Mouse (Mus musculus) embryo, embryonic 10.5 days (tissue): Measurements from ENCODE around the gene Epc2.

Experiments
- DNase-seq: peaks from one replicate; pipeline ENCODE4 v3.0.0-alpha.2; 2015; ENCODE audit warnings: low spot score

Gene Epc2

DNA sequence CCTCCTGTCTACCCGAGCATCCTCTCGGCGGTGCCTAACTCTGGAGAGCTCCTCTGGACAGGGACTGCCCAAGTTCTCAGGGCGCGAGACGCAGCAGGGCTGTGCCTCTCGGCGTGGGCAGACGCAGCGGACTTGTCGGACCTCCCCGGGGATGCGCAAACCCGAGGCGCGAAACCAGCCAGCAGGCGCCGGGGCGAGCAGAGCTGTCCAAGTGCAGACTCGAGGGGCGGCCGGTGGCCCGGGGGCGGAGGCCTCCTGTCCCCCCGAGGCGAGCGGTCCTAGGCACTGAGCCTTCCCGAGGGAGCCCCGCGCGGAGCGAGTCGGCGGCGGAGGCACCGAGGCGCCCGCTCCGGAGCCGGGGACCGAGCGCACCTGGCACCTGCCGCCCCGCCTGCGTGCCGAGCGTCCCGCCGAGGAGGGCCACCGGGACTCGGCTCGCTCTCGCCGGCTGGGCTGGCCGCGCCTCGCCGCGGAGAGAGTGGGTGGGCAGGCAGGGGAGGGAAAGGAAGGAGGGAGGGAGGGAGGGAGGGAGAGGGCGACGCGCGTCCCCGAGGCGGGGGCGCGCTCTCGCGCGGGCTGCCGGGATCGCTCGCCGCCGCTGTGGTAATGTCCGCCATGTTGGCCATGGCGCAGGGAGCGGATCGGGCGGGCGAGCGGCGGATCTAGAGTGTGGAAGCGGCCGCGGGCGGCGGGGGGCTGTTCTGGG is at the start of gene Epc2:
Gene Epc2 (plus strand): TSS at position 556 of the 706 bp plus-strand sequence.
- DNase-seq: peak; percentile 88

GRCm38 (mm10) chr2:49405954-49406353 is 45.3 kb upstream of the Epc2 start:
- peak; percentile 1 for DNase-seq

DNA sequence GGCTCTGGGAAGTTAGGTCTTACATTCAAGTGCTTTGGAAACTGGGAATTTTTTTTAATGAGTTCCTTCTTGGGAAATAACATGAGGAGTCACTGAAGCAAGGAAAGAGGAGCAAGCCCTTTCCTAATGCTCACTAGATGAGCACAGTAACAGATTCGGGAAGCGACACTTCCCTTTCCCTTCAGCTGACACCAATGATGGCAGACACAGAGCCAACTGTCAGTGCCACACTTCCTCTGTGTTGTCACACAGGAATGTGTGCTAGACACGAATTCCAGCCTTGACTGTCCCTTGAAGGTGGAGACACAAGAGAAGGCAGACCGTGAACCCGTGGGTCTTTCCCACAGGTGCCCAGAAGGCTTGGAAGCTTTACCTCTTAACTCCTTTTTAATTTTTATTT is 39.6 kb upstream of the Epc2 start:
- DNase-seq: no peak

DNA sequence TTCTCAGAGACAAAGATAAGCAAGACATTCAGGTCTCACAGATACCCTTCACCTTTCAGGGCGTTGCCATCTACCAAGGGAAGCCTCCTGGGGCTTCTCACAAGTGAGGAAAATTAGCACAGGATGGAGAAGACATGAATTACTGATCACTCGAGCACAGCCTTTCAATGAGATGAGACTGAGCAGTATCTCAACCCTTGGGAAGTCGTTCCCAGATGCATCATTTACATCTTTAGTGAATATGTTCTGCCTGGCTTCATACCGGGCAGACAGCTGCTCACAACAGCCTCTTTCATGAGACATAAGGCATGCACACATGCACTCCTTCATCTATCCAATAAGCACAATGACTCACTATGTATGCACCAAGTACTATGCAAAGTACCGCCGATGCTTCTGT is 38.7 kb upstream of the Epc2 start:
- no peak for DNase-seq

DNA sequence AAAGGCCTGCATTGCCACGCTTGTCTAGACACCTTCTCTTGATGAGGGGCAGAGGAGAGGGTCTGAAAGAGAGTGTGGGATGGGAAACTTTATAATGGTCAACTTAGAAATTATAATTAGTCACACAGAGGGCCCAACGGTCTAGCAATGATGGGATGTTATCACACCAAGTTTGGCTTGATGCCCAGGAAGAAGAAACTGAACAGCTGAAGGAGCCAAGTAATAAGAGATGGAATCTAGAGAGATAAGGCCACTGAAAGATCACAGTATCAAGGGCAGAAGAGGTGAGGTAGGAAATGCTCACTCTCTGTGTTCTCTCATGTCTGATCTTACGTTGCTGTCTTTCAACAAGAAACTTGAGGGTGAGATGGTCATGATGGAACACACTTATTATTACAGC is 35.4 kb upstream of the Epc2 start:
- DNase-seq: no peak

DNA sequence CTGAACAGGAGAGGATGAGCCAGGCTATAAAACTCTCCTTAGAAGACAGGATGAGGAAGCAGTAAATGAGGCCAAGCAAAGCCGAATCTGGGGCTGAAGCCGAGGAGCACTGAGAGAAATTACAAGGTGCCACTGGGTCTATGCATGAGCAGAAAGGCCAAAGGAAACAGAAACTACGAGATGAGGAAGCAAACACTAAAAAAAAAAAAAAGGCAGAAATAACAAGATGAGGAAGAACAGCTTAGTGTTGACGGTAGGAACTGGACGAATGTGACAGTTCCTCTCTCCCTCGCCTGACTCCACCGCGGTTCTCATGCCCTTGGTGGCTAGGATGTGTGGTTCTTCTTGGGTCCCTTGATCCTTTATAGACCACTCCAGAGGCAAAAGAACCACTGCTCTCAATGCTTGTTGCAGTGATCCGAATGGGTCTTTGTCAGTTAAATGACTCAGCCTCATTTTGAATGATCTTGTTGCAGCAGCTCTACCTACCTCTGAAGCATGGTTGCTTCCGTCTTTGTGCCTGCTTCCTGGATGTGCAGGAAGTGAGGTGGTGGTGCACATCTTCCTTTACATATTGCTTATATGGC is 34.2 kb upstream of the Epc2 start:
- DNase-seq: no peak

DNA sequence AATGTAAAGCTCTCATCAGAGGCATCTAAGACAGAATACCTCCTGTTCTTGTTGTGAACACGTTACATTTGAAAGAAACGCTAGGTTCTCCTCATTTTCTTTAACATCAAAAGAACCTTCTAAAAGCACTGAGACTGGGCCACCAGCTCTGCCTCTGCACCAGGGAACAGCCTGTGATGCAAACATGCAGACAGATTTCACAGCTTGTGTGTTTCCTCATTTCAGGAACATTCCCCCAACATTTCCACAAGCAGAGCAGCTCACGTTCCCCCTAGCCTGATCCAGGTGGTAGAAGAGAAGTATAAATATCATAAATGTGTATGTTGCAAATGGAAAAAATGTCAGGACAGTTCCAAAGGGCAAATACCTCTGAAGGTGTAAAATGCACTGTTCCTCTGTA is 30.9 kb upstream of the Epc2 start:
- no peak for DNase-seq

DNA sequence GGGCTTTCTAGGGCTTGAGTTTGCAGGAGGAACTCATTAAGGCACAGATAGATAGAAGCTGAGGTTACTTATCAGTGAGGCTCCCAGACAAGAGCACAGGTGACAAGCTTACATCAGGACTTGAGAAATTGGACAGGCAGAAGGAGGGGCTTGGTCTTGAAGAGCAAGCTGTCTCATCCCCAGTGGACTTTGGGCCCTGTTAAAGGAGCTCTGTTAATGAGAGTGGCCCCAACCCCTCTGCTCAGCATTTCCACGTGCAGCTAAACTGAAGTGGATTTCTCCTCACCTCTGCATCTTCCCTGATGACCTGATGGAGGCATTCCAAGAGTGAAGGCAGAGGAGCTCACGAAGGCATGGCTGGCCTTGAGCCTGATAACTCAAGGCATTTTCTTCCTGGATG is 27.4 kb upstream of the Epc2 start:
- no peak for DNase-seq

GRCm38 (mm10) chr2:49424788-49425187 is 26.5 kb upstream of the Epc2 start:
- DNase-seq: no peak

GRCm38 (mm10) chr2:49426175-49426574 is 25.1 kb upstream of the Epc2 start:
- no peak for DNase-seq

DNA sequence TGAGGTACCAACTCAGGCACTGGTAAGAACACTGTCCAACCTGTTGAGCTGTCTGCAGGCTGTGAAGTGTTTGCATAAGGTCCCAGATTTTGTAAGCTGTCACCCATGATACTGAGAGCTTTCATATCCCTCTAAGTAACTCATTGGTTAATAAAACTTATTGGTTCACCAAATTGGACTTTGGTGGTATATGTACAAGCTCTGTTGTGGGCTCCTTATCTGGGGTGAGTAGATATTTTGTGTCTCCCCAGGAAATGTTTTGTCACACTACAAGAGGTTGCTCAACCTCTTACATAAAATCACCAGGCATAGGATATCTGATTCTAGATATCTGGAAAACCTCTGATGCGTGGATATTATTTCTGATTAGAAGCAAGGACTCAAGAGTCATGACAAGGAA is 20.3 kb upstream of the Epc2 start:
- DNase-seq: no peak

GRCm38 (mm10) chr2:49433211-49433610 is 18.1 kb upstream of the Epc2 start:
- DNase-seq: no peak

- no peak for DNase-seq
Observed at GRCm38 (mm10) chr2:49446238-49446637, 5.0 kb upstream of the Epc2 start.

- DNase-seq: peak; percentile 63
Observed at GRCm38 (mm10) chr2:49447586-49448475, 3.5 kb upstream of the Epc2 start.

GRCm38 (mm10) chr2:49450467-49450866 is 819 bp upstream of the Epc2 start:
- no peak for DNase-seq

GRCm38 (mm10) chr2:49451637-49452211 is 438 bp downstream of the Epc2 start:
- peak; percentile 94 for DNase-seq

- peak; percentile 86 for DNase-seq
Observed at GRCm38 (mm10) chr2:49452451-49453081, 1.3 kb downstream of the Epc2 start.

DNA sequence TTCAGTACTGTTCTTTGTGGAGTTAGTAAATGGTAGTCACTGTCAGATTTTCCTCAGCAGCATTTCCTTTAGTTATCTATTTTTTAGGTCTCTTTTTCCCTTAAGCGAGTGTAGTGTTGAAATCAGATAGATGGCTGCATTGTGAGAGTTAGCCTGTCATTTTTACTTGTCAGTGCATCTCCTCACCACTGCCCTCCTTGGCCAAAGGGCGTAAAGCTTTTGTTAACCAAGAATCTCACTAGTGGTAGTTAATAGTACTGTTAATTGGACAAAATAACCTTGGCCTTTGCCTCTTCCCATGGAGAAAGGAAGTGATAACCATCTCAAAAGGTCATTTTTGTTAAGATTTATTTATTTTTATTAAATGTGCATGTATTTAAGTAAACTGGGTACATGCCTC is 6.5 kb downstream of the Epc2 start:
- no peak for DNase-seq

- DNase-seq: no peak
Observed at GRCm38 (mm10) chr2:49465672-49466222, 14.5 kb downstream of the Epc2 start.

DNA sequence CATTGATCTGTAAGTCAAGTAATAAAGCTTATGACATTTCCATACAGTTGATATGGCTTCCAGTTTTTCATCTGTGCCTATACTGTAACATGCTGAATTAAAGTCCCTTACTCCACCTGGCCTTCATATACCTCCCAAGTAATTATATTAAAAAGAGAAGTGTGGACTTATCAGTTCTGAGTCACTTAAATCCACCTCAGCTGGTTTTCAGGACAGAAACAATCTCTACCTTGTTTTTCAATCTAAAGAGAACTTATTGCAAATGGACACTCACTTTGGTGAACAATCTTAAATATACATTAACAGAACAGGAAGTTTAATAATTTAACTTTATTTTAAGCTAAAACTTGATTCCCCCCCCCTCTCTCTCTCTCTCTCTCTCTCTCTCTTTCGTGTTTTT is 15.8 kb downstream of the Epc2 start:
- DNase-seq: no peak

DNA sequence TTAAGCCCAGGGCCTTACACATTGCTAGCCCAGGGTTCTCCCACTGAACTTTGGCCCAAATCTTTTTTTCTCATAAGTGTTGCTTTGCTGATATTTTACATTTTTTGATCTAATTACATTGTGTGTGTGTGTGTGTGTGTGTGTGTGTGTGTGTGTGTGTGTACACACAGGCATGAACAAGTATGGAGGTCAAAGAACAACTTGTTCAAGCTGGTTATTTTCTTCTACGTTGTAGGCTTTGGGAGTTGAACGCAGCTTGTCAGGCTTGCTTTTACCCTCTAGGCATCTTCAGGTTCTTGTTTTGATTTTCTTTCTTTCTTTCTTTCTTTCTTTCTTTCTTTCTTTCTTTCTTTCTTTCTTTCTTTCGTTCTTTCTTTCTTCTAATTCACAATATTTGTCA is 19.9 kb downstream of the Epc2 start:
- no peak for DNase-seq
